Mouse (Mus musculus) embryonic facial prominence, embryonic 14.5 days (tissue): ENCODE measurements around the gene Hoxa5. TPM values are rescaled to one million over a fixed set of nuclear protein-coding genes. Genes with fewer than 3 reads are reported as not detected.
A peak's percentile ranks its signal among the peaks of the same experiment; 100 is the strongest.

Source experiments
- ATAC-seq: fragments of 200-750 bp; cut with Nextera tagmentation; 2 replicates; pipeline ENCODE4 v1.8.0; 2017; ENCODE audit warnings: low read depth, moderate number of reproducible peaks, moderate TSS enrichment
- DNase-seq: peaks from one replicate; pipeline ENCODE4 v3.0.0-alpha.2; 2015; ENCODE audit warnings: low spot score
- H3K27ac ChIP-seq: fragments of 300-500 bp; sonication (generic); replicated peaks from 2 replicates; pipeline ENCODE4 v1.5.1; 2014; ENCODE audit warnings: low read depth, mild to moderate bottlenecking, low read length, moderate library complexity
- H3K27me3 ChIP-seq: fragments of 300-500 bp; sonication (generic); replicated peaks from 2 replicates; pipeline ENCODE4 v1.6.1; 2014; ENCODE audit warnings: low read length; ENCODE audit not compliant: control insufficient read depth, insufficient read depth
- H3K36me3 ChIP-seq: fragments of 300-500 bp; sonication (generic); 2 replicates; pipeline ENCODE4 v1.6.1; 2014; ENCODE audit warnings: low read length, mixed read lengths; ENCODE audit not compliant: control insufficient read depth, insufficient read depth
- H3K4me1 ChIP-seq: fragments of 300-500 bp; sonication (generic); 2 replicates; pipeline ENCODE4 v1.6.1; 2014; ENCODE audit warnings: antibody characterized with exemption, low read length; ENCODE audit not compliant: control insufficient read depth, insufficient read depth
- H3K4me2 ChIP-seq: fragments of 300-500 bp; sonication (generic); 2 replicates; pipeline ENCODE4 v1.6.1; 2014; ENCODE audit warnings: low read depth, mild to moderate bottlenecking, low read length, moderate library complexity, mixed read lengths
- H3K4me3 ChIP-seq: fragments of 300-500 bp; sonication (generic); 2 replicates; pipeline ENCODE4 v1.5.1; 2014; ENCODE audit warnings: low read depth, mild to moderate bottlenecking, low read length
- H3K9ac ChIP-seq: fragments of 300-500 bp; sonication (generic); 2 replicates; pipeline ENCODE4 v1.6.1; 2014; ENCODE audit warnings: low read depth, mild to moderate bottlenecking, low read length, moderate library complexity, mixed read lengths
- H3K9me3 ChIP-seq: fragments of 300-500 bp; sonication (generic); 2 replicates; pipeline ENCODE4 v1.6.1; 2016; ENCODE audit warnings: low read length; ENCODE audit not compliant: control insufficient read depth
- WGBS: fragments of 180-500 bp; shearing (Covaris S2); extraction: QIAGEN DNeasy Blood & Tissue Kit; methylation state at CpG from one replicate; pipeline ENCODE4 v1.1.7; 2014; 5-methylcytosine and 5-hydroxymethylcytosine counted together
- polyA plus RNA-seq: library from polyadenylated mRNA; unstranded; fragments of >200 nt; fragmentation: Nextera tagmentation; extraction: Ambion mirVana; gene quantifications from 2 replicates; pipeline ENCODE4 v1.2.1, GENCODE M21; 2014

Hoxa5 gene
- polyA plus RNA-seq, result 2.4 and 3.3 TPM in 2 replicates

- Histone ChIP-seq H3K4me2 (peak within 1 kb of the TSS; percentile 47), H3K4me1 (0 out of 2 replicates have a peak, but pooled peaks cover 4% of the 10 kb centered on the region), H3K9me3 (no peaks in the 10 kb centered on the region), H3K4me3 (peak within 1 kb of the TSS; percentile 34), H3K27me3 (peaks cover 100% of the 10 kb centered on the region), H3K36me3 (no peaks in the 10 kb centered on the region), H3K27ac (no peak within 1 kb of the TSS), H3K9ac (peak within 1 kb of the TSS; percentile 31; the same call in 1 of the 2 replicates)
- DNase-seq (no peak), ATAC-seq (no peak)
- under 1% methylated on average over 51 of the region's 65 CpGs for WGBS
These were observed at the start of gene Hoxa5 for GRCm38 (mm10) chr6:52204050-52204752. Gene Hoxa5, minus strand, starts transcription at chr6:52204587.

DNA sequence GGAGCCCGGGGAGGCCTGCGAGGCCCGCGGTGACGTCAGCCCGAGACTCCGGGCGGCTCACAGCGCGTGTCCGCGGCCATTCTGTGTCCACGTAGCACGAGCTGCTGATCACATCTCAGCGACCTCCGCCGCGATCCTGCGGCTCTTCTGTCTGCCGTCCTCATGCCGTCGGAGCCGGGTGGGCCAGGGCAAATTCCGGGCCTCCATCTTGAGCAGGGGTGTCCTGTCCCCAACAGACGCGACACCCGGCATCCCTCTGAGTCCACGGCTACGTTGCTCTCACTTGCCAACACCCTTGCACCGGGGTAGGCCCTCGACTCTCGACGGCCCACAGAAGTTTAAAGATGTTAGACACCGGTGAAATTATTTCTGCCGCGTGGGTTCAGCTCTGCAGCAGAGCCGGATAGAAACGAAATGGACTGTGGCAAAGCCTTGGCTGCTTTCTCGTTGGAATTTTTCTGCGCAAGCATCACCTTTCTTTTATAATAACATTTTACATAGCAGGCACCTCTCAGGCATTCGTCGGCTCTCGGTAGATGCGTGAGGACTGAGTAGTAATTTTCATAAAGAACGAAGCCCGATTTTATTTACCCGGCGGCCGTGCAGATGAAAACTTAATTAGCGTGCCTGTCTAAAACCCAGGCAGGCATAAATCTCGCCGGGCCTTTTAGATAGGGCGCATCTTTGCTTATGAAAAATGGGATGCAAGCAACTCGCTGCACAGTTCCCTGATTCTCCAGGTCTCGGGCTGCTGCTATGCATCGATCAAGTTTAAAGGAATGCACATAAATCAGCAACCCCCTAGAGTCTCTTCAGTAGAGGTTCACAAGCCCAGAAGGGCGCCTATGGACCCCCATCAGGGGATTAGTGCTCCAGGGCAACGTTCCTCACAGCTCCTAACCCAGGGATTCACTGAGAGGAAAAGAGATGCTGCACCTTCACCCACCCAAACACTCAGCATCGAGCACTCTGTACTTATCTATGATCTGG is 49.4 kb upstream of the Hoxa5 start:
- under 1% methylated on average over 53 of the region's 59 CpGs for WGBS
- peaks cover 97% of the 10 kb centered on the region for H3K27me3 ChIP-seq
- no peaks in the 10 kb centered on the region for H3K36me3 ChIP-seq
- ATAC-seq (no peak), DNase-seq (no peak)
- H3K4me1 ChIP-seq, result no peaks in the 10 kb centered on the region
- no peak overlapping the region for H3K27ac ChIP-seq
- H3K4me3 ChIP-seq, result peak overlapping the region; percentile 20
- no peaks in the 10 kb centered on the region for H3K9me3 ChIP-seq
- no peak overlapping the region for H3K9ac ChIP-seq
- H3K4me2 ChIP-seq, result 0 out of 2 replicates have a peak overlapping the region, but pooled peaks have one; percentile 20

DNA sequence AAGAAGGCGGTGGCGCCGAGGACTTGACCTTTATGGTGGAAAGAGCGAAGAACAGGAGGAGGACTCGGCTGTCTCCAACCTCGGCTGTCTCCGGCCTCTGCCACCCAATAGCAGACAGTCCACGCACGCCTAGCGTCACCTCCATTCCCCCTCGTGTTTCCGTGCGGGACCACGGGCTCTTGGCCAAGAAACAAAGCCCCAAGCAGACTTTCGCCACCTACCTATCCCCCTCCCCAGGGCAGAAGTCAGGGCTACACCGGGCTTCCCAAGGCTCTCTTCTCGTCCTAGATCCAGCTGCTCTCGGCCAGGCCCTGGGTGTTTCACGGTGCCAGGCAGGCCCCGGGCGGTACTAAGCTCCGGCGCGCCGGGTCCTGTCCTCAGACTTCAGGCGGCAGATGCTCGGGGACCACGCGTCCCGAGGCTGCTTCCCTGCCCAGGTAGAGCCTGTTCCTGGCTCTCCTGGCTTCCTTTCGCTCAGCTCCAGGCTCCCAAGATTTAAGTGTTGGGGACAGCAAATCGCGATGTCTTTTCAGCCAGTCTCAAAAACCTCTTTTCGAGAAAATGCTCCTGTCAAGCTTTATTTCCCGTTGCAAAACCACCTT is 48.5 kb upstream of the Hoxa5 start:
- Histone ChIP-seq H3K4me3 (0 out of 2 replicates have a peak overlapping the region, but pooled peaks have one; percentile 20), H3K4me1 (no peaks in the 10 kb centered on the region), H3K36me3 (no peaks in the 10 kb centered on the region), H3K27ac (no peak overlapping the region), H3K9me3 (no peaks in the 10 kb centered on the region), H3K9ac (no peak overlapping the region), H3K27me3 (peaks cover 97% of the 10 kb centered on the region), H3K4me2 (no peak overlapping the region)
- WGBS, result 3% methylated on average over 29 of the region's 35 CpGs
- no peak for DNase-seq
- no peak for ATAC-seq

DNA sequence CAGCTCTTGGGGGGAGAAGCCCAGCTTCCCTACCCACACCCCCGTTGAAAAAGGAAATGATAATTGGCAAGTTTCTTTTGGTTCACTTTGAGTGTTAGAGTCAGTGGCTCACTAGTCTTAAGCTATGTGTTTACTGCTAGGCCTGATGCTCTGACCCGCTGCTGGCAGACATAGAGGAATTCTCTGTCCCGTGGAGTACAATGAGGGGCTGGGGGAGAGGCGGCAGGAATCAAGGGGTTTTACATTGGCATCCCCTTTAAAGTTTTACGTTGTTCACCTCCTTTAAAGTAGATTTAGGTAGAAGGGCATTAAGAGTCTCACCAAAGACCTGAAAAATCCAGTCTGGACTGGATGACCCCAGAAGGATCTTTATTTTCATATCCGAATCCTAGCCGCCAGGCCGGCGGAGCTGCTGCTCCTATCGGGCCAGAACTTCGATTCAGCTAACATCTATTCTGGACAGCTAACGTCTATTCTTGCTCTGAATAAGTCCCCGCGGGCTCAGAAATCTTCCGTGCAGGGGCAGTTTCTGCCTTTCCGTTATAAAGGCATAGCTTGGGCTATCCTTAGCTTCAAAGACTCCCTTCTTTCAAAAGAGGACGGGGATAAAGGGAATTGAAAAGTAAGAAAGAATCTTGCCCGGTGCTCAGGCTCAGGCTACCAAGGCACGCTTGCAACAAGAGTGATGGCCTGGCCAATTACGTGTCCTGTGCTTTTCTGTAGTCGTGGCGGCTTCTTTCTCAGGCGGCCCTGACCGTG is 47.8 kb upstream of the Hoxa5 start:
- H3K9ac ChIP-seq, result no peak overlapping the region

DNA sequence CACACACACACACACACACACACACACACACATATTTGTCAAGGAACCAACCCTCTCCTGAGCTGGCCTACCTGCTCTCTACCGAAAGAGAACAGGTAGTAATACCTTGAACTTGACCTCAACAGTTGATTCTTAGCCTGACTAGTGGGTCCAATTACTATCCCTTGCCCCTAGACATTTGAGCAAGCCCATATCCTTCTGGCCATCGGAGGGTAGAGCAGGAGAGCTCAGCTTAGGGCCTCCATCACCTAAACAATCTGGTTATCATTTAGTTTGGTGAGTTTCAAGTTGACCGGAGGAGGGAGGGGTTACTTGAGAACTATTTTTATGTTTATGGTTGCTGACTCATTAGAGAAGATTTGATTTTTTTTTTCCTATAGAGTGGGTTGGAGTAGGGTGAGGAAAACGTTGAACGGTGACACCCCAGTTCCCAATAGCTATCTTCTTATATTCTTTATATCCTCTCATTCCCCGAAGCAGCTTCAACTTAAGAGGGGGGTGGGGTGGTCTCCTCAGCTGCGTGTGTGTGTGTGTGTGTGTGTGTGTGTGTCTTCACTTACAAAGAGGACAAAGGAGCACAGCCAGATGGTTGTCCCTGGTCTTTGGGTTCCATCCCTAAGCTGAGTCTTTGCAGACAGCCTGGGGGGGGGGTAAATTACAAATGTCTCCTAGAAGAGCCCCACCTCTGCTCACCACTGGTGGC is 46.9 kb upstream of the Hoxa5 start:
- H3K4me3 ChIP-seq, result no peak overlapping the region
- DNase-seq (no peak), ATAC-seq (no peak)
- H3K4me2 ChIP-seq, result no peak overlapping the region
- no peaks in the 10 kb centered on the region for H3K9me3 ChIP-seq
- H3K4me1 ChIP-seq, result no peaks in the 10 kb centered on the region
- no peak overlapping the region for H3K27ac ChIP-seq
- WGBS, result 8% methylated on average over 7 of the region's 7 CpGs
- H3K9ac ChIP-seq, result no peak overlapping the region
- H3K36me3 ChIP-seq, result no peaks in the 10 kb centered on the region
- peaks cover 99% of the 10 kb centered on the region for H3K27me3 ChIP-seq

More for the DNA sequence above, 47.8 kb upstream of the Hoxa5 start:
- Histone ChIP-seq H3K4me3 (no peak overlapping the region), H3K9me3 (no peaks in the 10 kb centered on the region), H3K27me3 (peaks cover 98% of the 10 kb centered on the region), H3K36me3 (no peaks in the 10 kb centered on the region), H3K4me2 (no peak overlapping the region), H3K4me1 (no peaks in the 10 kb centered on the region), H3K27ac (no peak overlapping the region)
- 4% methylated on average over 23 of the region's 24 CpGs for WGBS
- ATAC-seq (no peak), DNase-seq (no peak)

DNA sequence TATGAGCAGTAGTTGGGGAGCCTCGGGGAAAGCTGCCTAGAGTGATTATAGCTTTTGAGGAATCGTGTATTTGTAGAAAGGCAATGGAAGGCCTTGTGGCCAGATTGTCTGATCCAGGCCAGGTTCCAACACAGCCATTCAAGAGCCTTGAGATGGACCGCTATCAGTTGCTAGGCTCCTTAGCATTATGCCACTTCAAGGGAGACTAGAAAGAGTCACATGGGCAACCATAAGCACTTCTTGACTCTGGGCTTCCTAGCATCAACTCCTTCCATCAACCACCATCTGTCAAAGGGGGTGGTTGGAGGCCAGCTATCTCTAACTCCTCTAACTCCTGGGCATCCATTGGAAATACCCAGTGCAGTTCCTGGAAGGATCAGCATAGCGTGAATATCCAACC is 45.4 kb upstream of the Hoxa5 start:
- Histone ChIP-seq H3K27ac (no peak overlapping the region), H3K36me3 (no peaks in the 10 kb centered on the region), H3K4me1 (no peaks in the 10 kb centered on the region), H3K27me3 (peaks cover 99% of the 10 kb centered on the region), H3K9me3 (no peaks in the 10 kb centered on the region), H3K9ac (no peak overlapping the region), H3K4me3 (no peak overlapping the region), H3K4me2 (no peak overlapping the region)
- WGBS, result 0% methylated on average over 4 of the region's 4 CpGs
- DNase-seq (no peak), ATAC-seq (no peak)

- whole genome bisulfite sequencing, result under 1% methylated on average over 16 of the region's 16 CpGs
- Histone ChIP-seq H3K4me1 (no peaks in the 10 kb centered on the region), H3K27ac (no peak overlapping the region), H3K27me3 (peaks cover 99% of the 10 kb centered on the region), H3K4me2 (no peak overlapping the region), H3K9me3 (no peaks in the 10 kb centered on the region), H3K9ac (no peak overlapping the region), H3K36me3 (no peaks in the 10 kb centered on the region), H3K4me3 (no peak overlapping the region)
- DNase-seq (no peak), ATAC-seq (no peak)
These were observed 45.0 kb upstream of the Hoxa5 start for GRCm38 (mm10) chr6:52249415-52249738.
